Mouse (Mus musculus) A20 (cell line): Measurements from ENCODE around the gene Birc2.

Experiments
- DNase-seq: peaks from one replicate; pipeline ENCODE4 v3.0.0-alpha.2; 2011; ENCODE audit warnings: low read depth, low spot score

The Birc2 gene

GRCm38 (mm10) chr9:7846667-7847199 lies 9.9 kb upstream of the Birc2 start:
- DNase-seq: no peak

GRCm38 (mm10) chr9:7845216-7845895 lies 8.5 kb upstream of the Birc2 start:
- no peak for DNase-seq

- DNase-seq: no peak
These were observed 4.4 kb upstream of the Birc2 start for GRCm38 (mm10) chr9:7841221-7841620.

GRCm38 (mm10) chr9:7837806-7838440 lies 1.1 kb upstream of the Birc2 start:
- peak; percentile 83 for DNase-seq

GRCm38 (mm10) chr9:7836331-7836730 lies 533 bp downstream of the Birc2 start:
- peak; percentile 84 for DNase-seq

GRCm38 (mm10) chr9:7835302-7835701 lies 1.6 kb downstream of the Birc2 start:
- peak; percentile 25 for DNase-seq

GRCm38 (mm10) chr9:7833421-7833820 lies 3.4 kb downstream of the Birc2 start:
- DNase-seq: peak; percentile 71

- DNase-seq: peak; percentile 38
These were observed 7.0 kb downstream of the Birc2 start for GRCm38 (mm10) chr9:7829531-7830528.

- no peak for DNase-seq
These were observed 8.2 kb downstream of the Birc2 start for GRCm38 (mm10) chr9:7828706-7829105.

- no peak for DNase-seq
These were observed 11.9 kb downstream of the Birc2 start for GRCm38 (mm10) chr9:7824916-7825315.

- no peak for DNase-seq
These were observed 14.1 kb downstream of the Birc2 start for GRCm38 (mm10) chr9:7822758-7823157.

GRCm38 (mm10) chr9:7805101-7805506 lies 31.8 kb downstream of the Birc2 start:
- DNase-seq: no peak

- no peak for DNase-seq
These were observed 38.3 kb downstream of the Birc2 start for GRCm38 (mm10) chr9:7798555-7798954.

- DNase-seq: no peak
These were observed 39.3 kb downstream of the Birc2 start for GRCm38 (mm10) chr9:7797542-7797941.

- DNase-seq: no peak
These were observed 40.6 kb downstream of the Birc2 start for GRCm38 (mm10) chr9:7796129-7796864.

GRCm38 (mm10) chr9:7795581-7795980 lies 41.3 kb downstream of the Birc2 start:
- no peak for DNase-seq

GRCm38 (mm10) chr9:7793561-7793960 lies 43.3 kb downstream of the Birc2 start:
- no peak for DNase-seq

GRCm38 (mm10) chr9:7790580-7791084 lies 46.2 kb downstream of the Birc2 start:
- no peak for DNase-seq

GRCm38 (mm10) chr9:7789764-7790575 lies 46.9 kb downstream of the Birc2 start:
- DNase-seq: no peak

- no peak for DNase-seq
These were observed 48.5 kb downstream of the Birc2 start for GRCm38 (mm10) chr9:7788411-7788810.
